Mouse (Mus musculus): ENCODE data around the gene AC161166.1.
A peak's percentile ranks its signal among the peaks of the same experiment; 100 is the strongest.
"Not testable (repeated sequence)": the region's sequence is repeated elsewhere in the genome, so short reads cannot be mapped to it uniquely, and the experiment has no call there.

The AC161166.1 gene

DNA sequence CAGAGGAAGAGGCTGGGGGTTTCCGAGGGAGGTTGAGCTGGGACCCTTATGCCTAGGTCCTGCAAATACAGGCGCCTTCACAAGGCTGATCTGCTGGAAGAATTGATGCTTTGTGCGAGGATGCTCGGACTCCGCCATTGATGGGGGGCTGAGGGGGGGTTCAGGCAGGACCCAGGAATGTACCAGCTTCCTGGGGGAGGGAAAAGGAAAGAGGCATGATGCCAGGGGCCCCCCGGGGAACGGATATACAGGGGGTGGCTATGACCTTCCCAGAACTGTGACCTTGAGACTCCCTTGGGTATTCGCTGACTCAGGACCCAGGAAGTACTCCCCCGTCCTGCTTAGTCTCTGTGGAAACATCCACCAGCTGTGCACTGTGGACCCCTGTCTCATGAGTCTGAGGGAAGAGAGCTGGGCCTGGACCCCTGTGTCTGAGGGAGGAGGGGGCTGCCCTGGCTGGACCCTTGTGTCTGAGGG lies 25.6 kb downstream of the AC161166.1 start:
- DNase-seq (ENCODE audit: low read depth, low spot score) = no peak

GRCm38 (mm10) chr7:24485481-24485880 lies 26.8 kb downstream of the AC161166.1 start:
- no peak for DNase-seq (ENCODE audit: low read depth, low spot score)

DNA sequence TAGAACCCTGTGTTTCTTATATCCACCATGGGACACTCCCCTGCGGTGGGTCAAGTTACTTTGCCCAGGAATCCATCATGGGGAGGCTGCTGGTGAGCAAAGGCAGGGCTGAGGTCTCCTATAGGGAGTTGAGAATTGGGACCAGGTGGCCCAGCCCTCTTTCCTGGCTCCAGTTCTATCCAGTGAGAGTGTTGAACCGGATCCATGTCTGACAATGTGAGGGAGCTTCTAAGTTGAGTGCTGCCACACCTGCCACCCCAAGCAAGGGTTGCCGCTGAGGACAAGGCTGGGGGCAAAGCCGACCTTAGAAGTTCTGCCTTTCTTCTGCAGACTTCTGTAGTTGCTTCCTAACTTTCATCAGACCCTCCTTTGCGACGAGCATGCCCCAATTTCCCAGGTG lies 29.0 kb downstream of the AC161166.1 start:
- DNase-seq (ENCODE audit: low read depth, low spot score) = not testable (repeated sequence)

DNA sequence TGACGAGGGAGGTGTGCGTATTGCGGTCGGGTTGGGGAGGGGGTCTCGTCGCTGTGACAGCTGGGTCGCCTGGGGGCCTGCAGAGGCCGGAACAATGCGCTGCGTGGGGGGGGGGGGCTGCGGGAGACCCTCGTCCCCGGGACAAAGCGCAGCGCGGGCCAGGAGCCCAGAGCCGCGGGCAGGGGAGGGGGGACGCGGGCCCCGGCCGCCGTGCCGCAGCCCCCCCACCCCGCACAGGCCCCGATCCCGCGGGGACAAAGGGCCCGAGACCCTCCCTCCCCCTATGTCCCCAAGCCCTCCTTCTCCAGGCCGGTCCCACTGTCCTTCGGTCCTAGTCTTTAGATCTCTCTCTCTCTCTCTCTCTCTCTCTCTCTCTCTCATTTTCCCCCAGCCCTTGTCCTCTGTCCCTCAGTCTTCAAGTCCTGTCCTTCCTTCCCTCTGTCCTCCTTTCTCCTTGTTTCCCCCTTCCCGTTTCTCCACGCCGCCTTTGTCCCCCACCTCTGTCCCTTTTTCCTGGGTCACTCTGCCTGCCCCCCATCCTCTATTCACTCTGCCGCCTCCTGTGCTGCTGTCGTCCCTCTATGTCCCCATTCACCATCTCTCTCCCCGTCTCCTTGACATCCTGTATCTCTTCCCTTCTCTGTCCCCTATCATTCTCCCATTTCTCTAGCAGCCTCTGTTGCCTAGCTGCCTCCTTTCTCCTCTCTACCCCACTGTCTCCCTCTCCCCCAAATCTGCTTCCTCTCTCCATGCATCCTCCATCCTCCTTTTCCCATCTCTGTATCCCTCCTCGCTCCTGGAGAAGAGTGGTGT lies 29.8 kb downstream of the AC161166.1 start:
- no peak for DNase-seq (ENCODE audit: low read depth, low spot score)

- peak; percentile 84 for DNase-seq (ENCODE audit: low read depth, low spot score)
Measured at GRCm38 (mm10) chr7:24481474-24482207, 30.6 kb downstream of the AC161166.1 start, which contains the start of gene Cadm4. TSS of gene Cadm4 (plus strand) at chr7:24482023.

GRCm38 (mm10) chr7:24480986-24481473 lies 31.2 kb downstream of the AC161166.1 start:
- no peak for DNase-seq (ENCODE audit: low read depth, low spot score)

- peak; percentile 70 for DNase-seq (ENCODE audit: low read depth, low spot score)
Measured at GRCm38 (mm10) chr7:24480121-24480941, 31.9 kb downstream of the AC161166.1 start.

GRCm38 (mm10) chr7:24479685-24480084 lies 32.6 kb downstream of the AC161166.1 start:
- DNase-seq (ENCODE audit: low read depth, low spot score) = no peak

DNA sequence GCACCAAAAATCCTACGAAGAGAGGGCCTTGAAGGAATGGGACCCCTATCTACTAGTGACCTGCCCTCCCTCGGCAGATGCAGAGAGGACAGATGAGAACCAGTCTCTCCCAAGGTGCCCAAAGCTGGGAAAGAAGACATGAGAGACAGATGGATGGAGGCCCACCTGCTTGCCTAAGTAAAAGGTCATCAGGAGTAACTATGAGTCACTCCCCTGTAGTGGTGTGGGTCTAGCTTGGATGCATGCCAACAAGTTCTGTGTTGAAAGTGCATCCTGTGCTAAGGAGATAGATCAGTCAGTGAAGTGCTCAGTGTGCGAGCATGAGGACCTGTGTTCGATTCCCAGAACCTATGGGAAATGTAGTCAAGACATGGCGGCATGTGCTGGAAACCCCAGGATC lies 33.3 kb downstream of the AC161166.1 start:
- DNase-seq (ENCODE audit: low read depth, low spot score) = no peak

DNA sequence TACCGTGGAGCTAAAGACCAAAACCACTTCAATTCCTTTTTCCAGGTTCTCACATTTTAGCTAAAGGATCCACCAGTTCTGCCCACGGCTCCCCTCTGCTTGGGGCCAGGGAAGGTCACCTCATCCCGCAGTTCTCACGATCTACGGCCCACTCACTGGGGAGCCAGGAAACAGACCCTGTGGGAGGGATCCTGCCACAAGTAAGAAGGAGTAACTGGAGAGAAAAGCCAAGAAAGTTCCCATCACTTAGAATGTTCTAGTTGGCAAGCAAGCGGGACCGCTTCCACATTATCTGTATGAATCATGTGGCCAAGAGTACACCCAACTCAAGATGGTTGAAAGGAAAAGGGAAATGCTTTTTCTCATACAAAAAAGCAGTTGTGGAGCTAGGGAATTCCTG lies 35.4 kb downstream of the AC161166.1 start:
- no peak for DNase-seq (ENCODE audit: low read depth, low spot score)

- DNase-seq (ENCODE audit: low read depth, low spot score) = no peak
Measured at GRCm38 (mm10) chr7:24476338-24476737, 35.9 kb downstream of the AC161166.1 start.

DNA sequence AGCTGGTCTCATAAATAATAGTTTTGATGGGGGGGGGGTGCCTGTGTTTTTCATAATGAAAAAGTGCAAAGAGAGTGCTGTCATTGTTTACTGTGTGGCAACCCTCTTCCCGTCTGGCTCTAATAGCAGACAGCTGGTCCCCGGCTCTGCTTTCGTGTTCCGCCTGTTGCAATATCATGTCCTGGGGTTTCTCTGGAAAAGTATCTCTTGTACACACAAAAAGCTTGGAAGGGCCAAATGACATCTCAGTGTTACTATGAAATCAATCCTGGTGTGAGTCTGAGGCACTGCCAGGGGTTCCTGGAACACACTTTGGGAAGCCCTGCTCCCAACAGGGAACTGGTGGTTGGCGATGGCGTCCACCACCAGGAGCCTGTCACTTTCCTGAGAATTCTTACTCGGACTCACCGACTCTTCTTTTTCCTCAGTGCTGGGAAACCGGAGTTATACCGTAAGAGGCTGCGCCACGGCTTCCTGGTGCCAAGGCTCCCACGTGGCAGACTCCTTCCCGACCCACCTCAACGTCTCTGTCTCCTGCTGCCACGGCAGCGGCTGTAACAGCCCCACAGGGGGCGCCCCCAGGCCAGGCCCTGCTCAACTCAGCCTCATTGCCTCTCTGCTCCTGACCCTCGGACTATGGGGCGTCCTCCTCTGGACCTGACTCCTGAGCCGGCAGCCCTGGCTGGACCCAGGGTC lies 37.3 kb downstream of the AC161166.1 start:
- DNase-seq (ENCODE audit: low read depth, low spot score) = no peak

GRCm38 (mm10) chr7:24473913-24474529 lies 38.2 kb downstream of the AC161166.1 start:
- DNase-seq (ENCODE audit: low read depth, low spot score) = peak; percentile 65

DNA sequence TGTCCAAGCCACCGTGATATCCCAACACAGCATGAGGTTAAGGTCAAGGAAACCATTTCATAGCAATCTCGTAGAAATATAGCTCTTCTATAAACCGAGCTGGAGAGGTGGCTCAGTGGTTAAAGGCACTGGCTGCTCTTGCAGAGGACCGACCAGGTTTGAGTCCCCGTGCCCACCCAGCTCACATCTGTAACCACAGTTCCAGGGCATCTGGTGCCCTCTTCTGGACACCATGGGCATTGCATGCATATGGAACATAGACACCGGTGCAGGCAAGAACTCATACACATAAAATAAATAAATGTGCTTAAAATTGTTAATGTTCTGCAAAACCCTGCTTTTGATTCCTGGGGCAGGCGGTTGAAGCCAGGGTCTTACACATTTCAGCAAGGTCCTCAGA lies 39.3 kb downstream of the AC161166.1 start:
- DNase-seq (ENCODE audit: low read depth, low spot score) = no peak

DNA sequence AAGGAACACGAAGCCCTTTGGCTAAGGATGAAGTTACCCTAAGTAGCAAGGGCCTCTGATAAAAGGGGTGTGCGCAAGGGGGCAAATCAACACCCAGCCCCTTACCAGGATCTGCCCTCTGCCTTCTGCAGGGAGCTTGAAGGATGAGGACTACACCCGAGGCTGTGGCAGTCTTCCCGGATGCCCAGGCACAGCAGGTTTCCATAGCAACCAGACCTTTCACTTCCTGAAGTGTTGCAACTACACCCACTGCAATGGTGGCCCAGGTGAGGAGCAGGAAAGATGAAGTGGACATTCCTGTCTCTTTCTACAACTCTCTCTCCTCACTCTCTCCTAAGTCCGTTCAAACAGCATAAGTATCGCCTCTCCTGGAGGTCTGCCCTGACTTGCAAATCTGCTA lies 39.8 kb downstream of the AC161166.1 start:
- no peak for DNase-seq (ENCODE audit: low read depth, low spot score)

GRCm38 (mm10) chr7:24470356-24470755 lies 41.9 kb downstream of the AC161166.1 start:
- no peak for DNase-seq (ENCODE audit: low read depth, low spot score)

DNA sequence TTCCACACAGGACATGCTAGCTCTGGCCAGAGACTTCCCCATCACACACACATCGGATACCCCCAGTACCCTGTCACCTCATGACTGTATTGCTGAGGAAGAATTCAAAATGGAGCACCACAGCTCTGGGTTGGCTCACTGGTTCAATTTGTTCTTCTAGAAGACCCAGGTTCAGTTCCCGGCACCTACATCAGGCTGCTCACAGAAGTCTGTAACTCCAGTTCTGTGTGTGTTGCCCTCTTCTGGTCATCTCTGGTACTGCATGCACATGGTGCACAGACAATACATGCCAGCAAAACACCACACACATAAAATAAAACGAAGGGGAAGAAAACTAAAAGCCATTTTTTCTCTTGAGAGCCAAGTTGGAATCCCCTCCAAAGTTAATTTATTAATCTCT lies 43.1 kb downstream of the AC161166.1 start:
- DNase-seq (ENCODE audit: low read depth, low spot score) = no peak

DNA sequence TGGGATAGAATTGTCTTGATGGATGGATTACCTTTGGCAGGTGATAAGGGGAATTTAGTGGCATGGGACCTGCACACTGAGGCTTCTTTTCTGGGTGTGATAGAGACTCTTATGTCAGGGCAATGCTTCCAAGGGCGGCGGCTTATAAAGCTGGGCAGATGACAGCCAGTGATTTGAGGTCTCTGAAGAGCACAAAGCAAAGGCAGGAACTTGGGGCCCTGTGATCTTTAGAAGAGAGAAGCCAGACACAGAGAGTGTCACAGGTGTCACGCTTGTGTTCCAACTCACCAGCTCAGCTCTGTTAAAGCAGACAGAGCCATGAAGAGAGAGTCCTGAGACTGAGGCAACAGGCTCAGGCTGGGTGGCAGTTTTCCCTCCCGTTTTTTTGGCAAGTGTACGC lies 44.4 kb downstream of the AC161166.1 start:
- no peak for DNase-seq (ENCODE audit: low read depth, low spot score)

DNA sequence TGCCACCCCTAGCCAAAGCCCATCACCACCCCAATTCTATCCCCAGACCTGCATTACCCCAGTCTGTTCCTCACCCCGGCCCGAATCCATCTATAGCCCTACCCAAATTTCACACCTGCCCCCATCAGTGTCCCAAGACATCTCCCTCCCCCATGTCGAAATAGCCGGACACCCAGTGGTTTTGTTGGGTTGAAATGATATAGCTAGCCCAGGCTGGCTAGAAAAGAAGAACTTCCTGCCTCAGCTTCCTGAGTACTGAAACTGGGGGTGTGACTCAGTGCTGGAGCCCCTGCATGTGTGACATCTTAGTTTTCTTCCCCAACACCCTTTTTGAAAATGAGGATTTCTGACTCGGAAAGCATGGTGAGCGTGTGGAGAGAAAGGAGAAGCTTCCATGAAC lies 45.4 kb downstream of the AC161166.1 start:
- DNase-seq (ENCODE audit: low read depth, low spot score) = no peak

Data from retina, postnatal 7 days (tissue).